Mouse (Mus musculus) heart, embryonic 10.5 days (tissue): ENCODE results near the gene Nt5c2. TPM values are rescaled to one million over a fixed set of nuclear protein-coding genes. Genes with fewer than 3 reads are reported as not detected.

ENCODE experiments used
- DNase-seq: peaks from one replicate; pipeline ENCODE4 v3.0.0-alpha.2; 2017; ENCODE audit warnings: low spot score
- H3K27ac ChIP-seq: fragments of 300-500 bp; sonication (generic); 2 replicates; pipeline ENCODE4 v1.5.1; 2016; ENCODE audit warnings: mild to moderate bottlenecking
- H3K27me3 ChIP-seq: fragments of 300-500 bp; sonication (generic); 2 replicates; pipeline ENCODE4 v1.6.1; 2016; ENCODE audit warnings: mild to moderate bottlenecking; ENCODE audit not compliant: poor library complexity, insufficient read depth, severe bottlenecking
- H3K36me3 ChIP-seq: fragments of 300-500 bp; sonication (generic); 2 replicates; pipeline ENCODE4 v1.6.1; 2016; ENCODE audit warnings: mild to moderate bottlenecking, moderate library complexity
- H3K4me1 ChIP-seq: fragments of 300-500 bp; sonication (generic); 2 replicates; pipeline ENCODE4 v1.6.1; 2016; ENCODE audit warnings: mild to moderate bottlenecking
- H3K4me3 ChIP-seq: fragments of 300-500 bp; sonication (generic); 2 replicates; pipeline ENCODE4 v1.5.1; 2016; ENCODE audit warnings: mild to moderate bottlenecking, moderate library complexity
- H3K9me3 ChIP-seq: fragments of 300-500 bp; sonication (generic); 2 replicates; pipeline ENCODE4 v1.6.1; 2016; ENCODE audit warnings: mild to moderate bottlenecking, moderate library complexity
- WGBS: fragments of 180-500 bp; shearing (Covaris S2); methylation state at CpG from one replicate; pipeline ENCODE4 v1.1.7; 2016; 5-methylcytosine and 5-hydroxymethylcytosine counted together
- polyA plus RNA-seq: library from polyadenylated mRNA; unstranded; fragments of >200 nt; fragmentation: Nextera tagmentation; extraction: Ambion mirVana; gene quantifications from 2 replicates; pipeline ENCODE4 v1.2.1, GENCODE M21; 2016

Nt5c2 gene
- polyA plus RNA-seq, 1 experiment from 2014 or later, result 71.8 TPM

- Histone ChIP-seq H3K4me3 (no peak overlapping the region), H3K36me3 (peaks cover 53% of the 10 kb centered on the region), H3K27me3 (no peaks in the 10 kb centered on the region), H3K27ac (no peak overlapping the region), H3K9me3 (no peaks in the 10 kb centered on the region), H3K4me1 (no peaks in the 10 kb centered on the region)
- DNase-seq, result no peak
- WGBS, result 92% methylated on average over 4 of the region's 4 CpGs
These were observed 20.0 kb upstream of the Nt5c2 start for GRCm38 (mm10) chr19:47034916-47035315.

- H3K4me3 ChIP-seq, result no peak overlapping the region
- H3K27ac ChIP-seq, result no peak overlapping the region
- no peak for DNase-seq
- H3K36me3 ChIP-seq, result peaks cover 27% of the 10 kb centered on the region
- WGBS, result 90% methylated on average over 6 of the region's 6 CpGs
- H3K27me3 ChIP-seq, result no peaks in the 10 kb centered on the region
- no peaks in the 10 kb centered on the region for H3K9me3 ChIP-seq
- no peaks in the 10 kb centered on the region for H3K4me1 ChIP-seq
These were observed 16.8 kb upstream of the Nt5c2 start for GRCm38 (mm10) chr19:47031770-47032169.

- Histone ChIP-seq H3K4me1 (peaks cover 11% of the 10 kb centered on the region; the same call in 1 of the 2 replicates), H3K4me3 (no peak overlapping the region), H3K27ac (no peak overlapping the region), H3K27me3 (no peaks in the 10 kb centered on the region), H3K36me3 (peaks cover 15% of the 10 kb centered on the region), H3K9me3 (no peaks in the 10 kb centered on the region)
- DNase-seq, result no peak
- WGBS, result 79% methylated on average over 9 of the region's 9 CpGs
These were observed 14.8 kb upstream of the Nt5c2 start for GRCm38 (mm10) chr19:47029796-47030195.

- Histone ChIP-seq H3K4me3 (no peak overlapping the region), H3K9me3 (no peaks in the 10 kb centered on the region), H3K36me3 (no peaks in the 10 kb centered on the region), H3K4me1 (peaks cover 11% of the 10 kb centered on the region; the same call in 1 of the 2 replicates), H3K27me3 (no peaks in the 10 kb centered on the region), H3K27ac (no peak overlapping the region)
- 84% methylated on average over 4 of the region's 4 CpGs for WGBS
- no peak for DNase-seq
These were observed 11.6 kb upstream of the Nt5c2 start for GRCm38 (mm10) chr19:47026513-47026912.

GRCm38 (mm10) chr19:47024954-47025353, 10.0 kb upstream of the Nt5c2 start:
- Histone ChIP-seq H3K9me3 (no peaks in the 10 kb centered on the region), H3K27ac (no peak overlapping the region), H3K36me3 (no peaks in the 10 kb centered on the region), H3K27me3 (no peaks in the 10 kb centered on the region), H3K4me3 (no peak overlapping the region), H3K4me1 (peaks cover 11% of the 10 kb centered on the region; the same call in 1 of the 2 replicates)
- 64% methylated on average over 10 of the region's 10 CpGs for WGBS
- no peak for DNase-seq

- Histone ChIP-seq H3K36me3 (no peaks in the 10 kb centered on the region), H3K4me1 (peaks cover 14% of the 10 kb centered on the region; the same call in 1 of the 2 replicates), H3K27me3 (peaks cover 8% of the 10 kb centered on the region), H3K27ac (no peak overlapping the region), H3K9me3 (no peaks in the 10 kb centered on the region), H3K4me3 (no peak overlapping the region)
- WGBS, result 80% methylated on average over 13 of the region's 13 CpGs
- no peak for DNase-seq
These were observed 8.6 kb upstream of the Nt5c2 start for GRCm38 (mm10) chr19:47023546-47023945.

- no peak overlapping the region for H3K4me3 ChIP-seq
- DNase-seq, result no peak
- H3K27me3 ChIP-seq, result peaks cover 17% of the 10 kb centered on the region
- H3K36me3 ChIP-seq, result no peaks in the 10 kb centered on the region
- peaks cover 14% of the 10 kb centered on the region; the same call in 1 of the 2 replicates for H3K4me1 ChIP-seq
- 73% methylated on average over 4 of the region's 4 CpGs for WGBS
- no peak overlapping the region for H3K27ac ChIP-seq
- H3K9me3 ChIP-seq, result no peaks in the 10 kb centered on the region
These were observed 7.8 kb upstream of the Nt5c2 start for GRCm38 (mm10) chr19:47022709-47023108.

GRCm38 (mm10) chr19:47019326-47019725, 4.4 kb upstream of the Nt5c2 start:
- peaks cover 17% of the 10 kb centered on the region for H3K4me1 ChIP-seq
- no peak for DNase-seq
- no peaks in the 10 kb centered on the region for H3K36me3 ChIP-seq
- no peak overlapping the region for H3K27ac ChIP-seq
- H3K27me3 ChIP-seq, result peaks cover 43% of the 10 kb centered on the region
- H3K9me3 ChIP-seq, result no peaks in the 10 kb centered on the region
- no peak overlapping the region for H3K4me3 ChIP-seq
- WGBS, result 26% methylated on average over 6 of the region's 6 CpGs

GRCm38 (mm10) chr19:47018330-47018729, 3.4 kb upstream of the Nt5c2 start:
- no peak overlapping the region for H3K4me3 ChIP-seq
- peaks cover 23% of the 10 kb centered on the region for H3K4me1 ChIP-seq
- no peak for DNase-seq
- no peak overlapping the region for H3K27ac ChIP-seq
- H3K36me3 ChIP-seq, result no peaks in the 10 kb centered on the region
- WGBS, result 46% methylated on average over 2 of the region's 2 CpGs
- H3K27me3 ChIP-seq, result peaks cover 53% of the 10 kb centered on the region
- no peaks in the 10 kb centered on the region for H3K9me3 ChIP-seq

- DNase-seq, result no peak
- H3K36me3 ChIP-seq, result no peaks in the 10 kb centered on the region
- 19% methylated on average over 3 of the region's 3 CpGs for WGBS
- H3K9me3 ChIP-seq, result no peaks in the 10 kb centered on the region
- no peak overlapping the region for H3K27ac ChIP-seq
- no peak overlapping the region for H3K4me3 ChIP-seq
- H3K27me3 ChIP-seq, result peaks cover 58% of the 10 kb centered on the region
- peaks cover 23% of the 10 kb centered on the region for H3K4me1 ChIP-seq
These were observed 2.9 kb upstream of the Nt5c2 start for GRCm38 (mm10) chr19:47017831-47018230.

- H3K4me1 ChIP-seq, result peaks cover 23% of the 10 kb centered on the region
- no peak overlapping the region for H3K27ac ChIP-seq
- H3K36me3 ChIP-seq, result no peaks in the 10 kb centered on the region
- H3K4me3 ChIP-seq, result no peak overlapping the region
- peak; percentile 92 for DNase-seq
- WGBS, result 0% methylated on average over 15 of the region's 15 CpGs
- H3K9me3 ChIP-seq, result no peaks in the 10 kb centered on the region
- peaks cover 70% of the 10 kb centered on the region for H3K27me3 ChIP-seq
These were observed 1.5 kb upstream of the Nt5c2 start for GRCm38 (mm10) chr19:47016487-47016886.

GRCm38 (mm10) chr19:47015965-47016364, 1.0 kb upstream of the Nt5c2 start:
- Histone ChIP-seq H3K4me3 (no peak overlapping the region), H3K36me3 (no peaks in the 10 kb centered on the region), H3K27me3 (peaks cover 75% of the 10 kb centered on the region), H3K27ac (no peak overlapping the region), H3K9me3 (no peaks in the 10 kb centered on the region), H3K4me1 (peaks cover 23% of the 10 kb centered on the region)
- DNase-seq, result no peak
- 6% methylated on average over 9 of the region's 9 CpGs for WGBS

GRCm38 (mm10) chr19:47015396-47015795, 443 bp upstream of the Nt5c2 start:
- DNase-seq, result no peak
- 2% methylated on average over 37 of the region's 37 CpGs for WGBS
- H3K27ac ChIP-seq, result no peak overlapping the region; the same call in 1 of the 2 replicates

GRCm38 (mm10) chr19:47014159-47014446, 850 bp downstream of the Nt5c2 start:
- WGBS, result under 1% methylated on average over 11 of the region's 11 CpGs

More at GRCm38 (mm10) chr19:47015396-47015795, 443 bp upstream of the Nt5c2 start:
- peaks cover 23% of the 10 kb centered on the region for H3K4me1 ChIP-seq
- H3K27me3 ChIP-seq, result peaks cover 77% of the 10 kb centered on the region
- H3K9me3 ChIP-seq, result no peaks in the 10 kb centered on the region
- no peaks in the 10 kb centered on the region for H3K36me3 ChIP-seq
- peak overlapping the region; percentile 57 for H3K4me3 ChIP-seq

More at GRCm38 (mm10) chr19:47014159-47014446, 850 bp downstream of the Nt5c2 start:
- DNase-seq, result no peak
- H3K4me3 ChIP-seq, result peak overlapping the region; percentile 57
- H3K4me1 ChIP-seq, result peaks cover 20% of the 10 kb centered on the region
- no peak overlapping the region for H3K27ac ChIP-seq
- H3K27me3 ChIP-seq, result peaks cover 69% of the 10 kb centered on the region
- H3K9me3 ChIP-seq, result no peaks in the 10 kb centered on the region
- no peaks in the 10 kb centered on the region for H3K36me3 ChIP-seq
